Mouse (Mus musculus) hindbrain, embryonic 13.5 days (tissue): ENCODE data around the gene Slc5a10. TPM values are rescaled to one million over a fixed set of nuclear protein-coding genes. Genes with fewer than 3 reads are reported as not detected.

Experiments
- polyA plus RNA-seq: library from polyadenylated mRNA; unstranded; fragments of >200 nt; fragmentation: Nextera tagmentation; extraction: Ambion mirVana; gene quantifications from 2 replicates; pipeline ENCODE4 v1.2.1, GENCODE M21; 2015

Slc5a10 gene
- polyA plus RNA-seq, 1 experiment from 2014 or later: not detected

Other genes starting within 250 kb of the Slc5a10 start
- 60.5 and 77.1 TPM in 2 replicates for gene Mfap4, start 235.4 kb downstream of the Slc5a10 start, polyA plus RNA-seq
- gene Mapk7, start 226.4 kb downstream of the Slc5a10 start, polyA plus RNA-seq: 78.3 and 82.6 TPM in 2 replicates
- 41.0 and 43.4 TPM in 2 replicates for gene B9d1, start 215.7 kb downstream of the Slc5a10 start, polyA plus RNA-seq
- gene Epn2, start 141.1 kb downstream of the Slc5a10 start, polyA plus RNA-seq: 48.1 and 56.5 TPM in 2 replicates
- 10.2 and 11.0 TPM in 2 replicates for gene Grap, start 67.6 kb downstream of the Slc5a10 start, polyA plus RNA-seq
- gene Fam83g, start 36.7 kb downstream of the Slc5a10 start, polyA plus RNA-seq: 0.13 and 0.19 TPM in 2 replicates
- gene Prpsap2, start 41.3 kb upstream of the Slc5a10 start, polyA plus RNA-seq: 54.3 and 55.8 TPM in 2 replicates
- gene Ulk2, start 134.2 kb upstream of the Slc5a10 start, polyA plus RNA-seq: 32.9 and 34.7 TPM in 2 replicates
- gene Akap10, start 209.4 kb upstream of the Slc5a10 start, polyA plus RNA-seq: 14.1 and 14.4 TPM in 2 replicates
- gene Specc1, start 235.9 kb upstream of the Slc5a10 start, polyA plus RNA-seq: 13.0 and 14.9 TPM in 2 replicates